Mouse (Mus musculus) spleen, embryonic (tissue): ENCODE results near the gene Klk1b4.
"Not testable (repeated sequence)": the region's sequence is repeated elsewhere in the genome, so short reads cannot be mapped to it uniquely, and the experiment has no call there.

ENCODE experiments used
- CTCF ChIA-PET: fragments of 350-600 bp; sonication (Branson Sonifier 250); formaldehyde crosslinking; loops from one replicate; lab custom pipeline; 2022; lab: Charles Lee

Gene Klk1b4

DNA sequence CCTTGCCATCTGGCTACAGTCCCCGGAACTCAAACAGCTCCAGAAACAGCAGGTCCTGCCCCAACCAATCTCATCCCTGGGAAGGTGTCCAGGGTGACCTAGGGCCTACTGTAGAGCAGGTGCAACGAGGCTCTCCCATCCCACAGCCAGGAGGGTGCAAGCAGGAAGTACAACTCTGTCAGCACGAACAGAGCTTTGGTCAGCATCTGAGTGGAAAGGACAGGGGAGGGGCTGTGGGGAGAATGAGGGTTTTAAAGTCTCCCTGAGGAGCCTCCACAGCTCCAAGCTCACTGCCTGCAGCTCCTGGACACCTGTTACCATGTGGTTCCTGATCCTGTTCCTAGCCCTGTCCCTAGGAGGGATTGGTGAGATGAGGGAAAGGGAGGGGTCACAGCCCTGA lies at the start of gene Klk1b4:
Klk1b4 (plus strand) TSS at position 301 of the 400 bp plus-strand sequence.
- CTCF ChIA-PET = not testable (repeated sequence)

- CTCF ChIA-PET = no interaction called here
Measured at GRCm38 (mm10) chr7:44179299-44180045, 27.8 kb upstream of the Klk1b4 start.

GRCm38 (mm10) chr7:44186516-44186915 lies 20.7 kb upstream of the Klk1b4 start:
- CTCF ChIA-PET = not testable (repeated sequence)

GRCm38 (mm10) chr7:44187936-44188335 lies 19.3 kb upstream of the Klk1b4 start, which contains the start of gene Klk1b24:
Gene Klk1b24, plus strand, starts transcription at chr7:44188236.
- CTCF ChIA-PET = not testable (repeated sequence)

DNA sequence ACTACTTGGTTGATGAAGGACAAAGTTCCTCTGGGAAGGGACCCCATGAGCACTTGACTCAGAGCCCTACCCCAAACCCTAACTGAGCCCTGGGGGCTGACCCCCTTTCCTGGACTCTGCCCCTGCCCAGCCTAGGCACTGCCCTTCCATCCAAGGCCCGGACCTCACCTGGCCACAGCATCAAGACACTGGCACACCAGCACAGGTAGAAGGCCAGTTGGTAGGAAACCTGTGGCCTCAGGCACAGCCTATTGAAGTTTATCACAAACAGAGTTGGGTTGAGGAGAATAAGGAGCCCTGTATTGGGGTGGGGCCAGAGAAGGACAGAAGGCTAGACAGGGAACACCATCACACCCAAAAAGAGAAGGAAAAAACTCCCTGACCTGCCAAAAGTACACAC lies 13.8 kb upstream of the Klk1b4 start:
- CTCF ChIA-PET = not testable (repeated sequence)

GRCm38 (mm10) chr7:44197891-44198290 lies 9.3 kb upstream of the Klk1b4 start, which contains the start of gene Klk1b3:
Gene Klk1b3, plus strand, starts transcription at chr7:44198191.
- CTCF ChIA-PET = no interaction called here

DNA sequence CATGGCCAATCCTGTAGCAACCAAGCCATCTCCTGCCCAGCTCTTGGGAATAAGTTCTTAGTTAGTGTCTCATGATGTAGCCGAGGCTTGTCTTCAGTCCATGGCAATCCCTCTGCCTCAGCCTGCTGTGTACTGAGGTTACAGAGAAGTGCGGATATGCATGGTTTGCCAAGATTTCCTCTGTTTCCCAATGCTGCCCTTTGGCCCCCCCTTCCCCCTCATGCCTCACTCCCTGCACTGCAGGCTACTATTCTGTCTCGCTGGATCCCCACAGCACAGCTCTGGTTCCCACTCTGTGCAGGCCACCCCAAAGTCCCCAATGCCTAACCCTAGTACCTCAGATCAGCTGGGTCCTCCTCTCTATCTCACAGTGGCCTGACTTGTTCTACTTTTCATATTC lies 1.1 kb downstream of the Klk1b4 start:
- CTCF ChIA-PET = no interaction called here

- CTCF ChIA-PET = no interaction called here
Measured at GRCm38 (mm10) chr7:44215645-44216044, 8.4 kb downstream of the Klk1b4 start, which contains the start of gene Klk1b5. Gene Klk1b5, plus strand, starts transcription at chr7:44215945.

DNA sequence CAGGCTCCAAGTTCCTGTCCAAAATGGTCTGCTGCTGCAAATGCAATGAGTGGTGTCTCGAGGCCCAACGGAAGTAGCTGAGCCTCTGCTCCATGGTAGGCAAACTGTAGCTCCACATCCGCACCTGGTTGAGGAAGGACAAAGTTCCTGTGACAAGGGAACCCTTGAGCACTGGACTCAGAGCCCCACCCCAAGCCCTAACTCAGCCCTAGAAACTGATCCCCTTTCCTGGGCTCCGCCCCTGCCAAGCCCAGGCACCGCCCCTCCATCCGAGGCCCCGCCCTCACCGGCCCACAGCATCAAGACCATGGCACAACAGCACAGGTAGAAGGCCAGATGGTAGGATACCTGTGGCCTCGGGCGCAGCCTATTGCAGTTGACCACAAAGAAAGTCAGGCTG lies 14.4 kb downstream of the Klk1b4 start:
- CTCF ChIA-PET = interaction anchor here (0.6 kb wide), 1 partner anchor 39 kb away, joined by 3 read pairs; no protein-coding TSS in a partner anchor

GRCm38 (mm10) chr7:44222335-44222734 lies 15.1 kb downstream of the Klk1b4 start:
- CTCF ChIA-PET = not testable (repeated sequence)

- CTCF ChIA-PET = no interaction called here
Measured at GRCm38 (mm10) chr7:44225076-44225475, 17.8 kb downstream of the Klk1b4 start, which contains the start of gene Klk1. Gene Klk1, plus strand, starts transcription at chr7:44225360.

GRCm38 (mm10) chr7:44235909-44236308 lies 28.7 kb downstream of the Klk1b4 start, which contains the start of gene Gm36864:
Gene Gm36864, plus strand, starts transcription at chr7:44236177.
- CTCF ChIA-PET = no interaction called here

DNA sequence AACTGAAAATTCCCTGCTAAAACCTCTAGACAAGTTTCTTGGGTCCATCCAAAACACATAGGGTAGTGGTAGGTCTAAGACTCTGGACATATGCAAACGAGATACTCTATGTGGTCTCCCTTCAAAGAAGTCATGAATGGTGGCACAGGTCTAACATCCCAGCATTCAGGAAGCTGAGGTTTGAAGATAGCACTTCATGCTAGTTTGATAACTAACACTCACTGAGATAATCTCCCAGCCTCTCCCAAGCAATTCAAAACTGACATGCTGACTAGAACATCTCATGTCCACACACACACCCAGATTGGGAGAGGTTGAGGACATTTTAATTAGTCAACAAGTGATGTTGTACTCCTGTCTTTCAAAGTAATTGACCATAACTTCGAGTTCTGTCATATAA lies 32.7 kb downstream of the Klk1b4 start:
- CTCF ChIA-PET = no interaction called here

GRCm38 (mm10) chr7:44240712-44241111 lies 33.5 kb downstream of the Klk1b4 start:
- CTCF ChIA-PET = no interaction called here

DNA sequence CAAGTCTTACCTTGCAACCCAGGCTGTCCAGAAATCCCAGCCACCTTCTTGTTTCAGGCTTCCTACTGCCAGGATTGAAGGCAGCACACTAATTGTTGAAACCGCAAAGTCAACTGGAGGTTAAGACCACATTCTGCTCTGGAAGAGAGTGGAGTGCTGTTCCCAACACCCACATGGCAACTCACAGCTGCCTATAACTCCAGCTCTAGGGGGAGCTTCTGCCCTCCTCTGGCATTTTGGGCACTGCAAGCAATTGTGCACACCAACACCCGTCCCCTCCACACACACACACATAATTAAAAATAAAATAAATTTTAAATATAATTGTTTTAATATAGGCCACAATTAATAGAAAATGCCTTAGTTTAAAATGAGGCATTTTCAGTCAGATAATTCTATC lies 33.9 kb downstream of the Klk1b4 start:
- CTCF ChIA-PET = no interaction called here

DNA sequence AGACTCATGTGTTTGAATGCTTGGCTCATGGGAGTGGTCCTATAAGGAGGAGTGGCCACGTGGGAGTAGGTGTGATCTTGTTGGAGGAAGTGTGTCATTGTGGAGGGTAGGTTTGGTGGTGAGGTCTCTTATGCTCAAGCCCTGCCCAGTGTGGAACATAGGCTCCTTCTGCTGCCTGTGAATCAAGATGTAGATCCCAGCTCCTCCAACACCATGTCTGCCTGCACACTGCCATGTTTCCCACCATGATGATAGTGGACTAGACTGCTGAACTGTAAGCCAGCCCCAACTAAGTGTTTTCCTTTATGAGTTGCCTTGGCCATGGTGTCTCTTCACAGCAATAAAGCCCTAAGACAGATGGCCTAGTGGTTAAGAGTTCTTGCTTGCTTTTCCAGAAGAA lies 36.8 kb downstream of the Klk1b4 start:
- CTCF ChIA-PET = interaction anchor here (0.6 kb wide), 1 partner anchor 131 kb away, joined by 5 read pairs; no protein-coding TSS in a partner anchor

DNA sequence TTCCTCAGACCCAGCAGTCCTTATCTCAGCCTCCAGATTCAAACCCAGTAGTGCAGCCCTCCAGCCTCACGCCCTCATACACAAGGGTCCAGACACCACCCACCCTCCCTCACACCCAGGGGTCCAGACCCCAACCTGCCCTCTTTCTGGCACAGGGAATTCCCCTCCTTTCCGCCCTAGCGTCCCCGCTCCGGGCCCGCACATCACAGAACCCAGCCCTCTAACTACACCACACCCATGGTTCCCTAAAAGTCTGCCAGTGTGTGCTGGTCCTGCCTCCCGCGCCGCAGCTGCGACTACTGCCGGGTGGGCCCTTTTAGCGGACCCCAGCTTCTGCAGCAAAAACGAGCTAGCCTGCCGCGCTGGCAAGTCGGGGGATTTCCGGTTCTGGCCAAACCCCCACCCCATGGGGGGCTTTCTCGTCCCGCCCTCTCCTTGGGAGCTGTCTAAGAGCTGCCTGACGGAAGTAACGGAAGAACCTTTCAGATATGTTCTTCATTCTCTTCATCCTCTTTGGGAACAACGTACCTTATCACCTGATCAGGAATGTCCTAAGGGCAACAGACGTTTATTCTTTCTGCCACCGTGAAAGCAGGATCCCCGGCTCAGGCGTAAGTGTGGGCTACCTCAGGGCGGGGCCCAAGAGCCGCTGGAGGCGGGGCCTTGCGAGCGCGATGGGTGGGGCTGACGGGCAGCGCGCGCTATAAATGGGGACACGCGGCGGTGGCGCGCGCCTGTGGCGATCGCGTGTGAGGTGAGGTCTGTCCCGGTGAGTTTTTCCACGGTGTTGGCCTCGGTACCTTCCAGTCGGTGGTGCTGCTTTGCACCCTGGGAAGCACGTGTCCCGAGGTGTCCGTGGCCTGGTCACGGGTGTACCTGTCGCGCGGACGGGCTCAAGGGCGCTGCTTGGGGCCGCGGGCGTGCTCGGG lies 39.1 kb downstream of the Klk1b4 start, which contains the start of the genes 1700028J19Rik and 2410002F23Rik:
1700028J19Rik (minus strand) TSS at position 641 of the 929 bp plus-strand sequence.
2410002F23Rik (plus strand) TSS at position 668 of the 929 bp plus-strand sequence.
- CTCF ChIA-PET = interaction anchor here (0.7 kb wide), 1 partner anchor 986 kb away, joined by 6 read pairs; no protein-coding TSS in a partner anchor

GRCm38 (mm10) chr7:44246984-44247470 lies 39.8 kb downstream of the Klk1b4 start:
- CTCF ChIA-PET = interaction anchor here (0.7 kb wide), 1 partner anchor 985 kb away, joined by 6 read pairs; no protein-coding TSS in a partner anchor

- CTCF ChIA-PET = no interaction called here
Measured at GRCm38 (mm10) chr7:44247971-44248370, 40.7 kb downstream of the Klk1b4 start.

DNA sequence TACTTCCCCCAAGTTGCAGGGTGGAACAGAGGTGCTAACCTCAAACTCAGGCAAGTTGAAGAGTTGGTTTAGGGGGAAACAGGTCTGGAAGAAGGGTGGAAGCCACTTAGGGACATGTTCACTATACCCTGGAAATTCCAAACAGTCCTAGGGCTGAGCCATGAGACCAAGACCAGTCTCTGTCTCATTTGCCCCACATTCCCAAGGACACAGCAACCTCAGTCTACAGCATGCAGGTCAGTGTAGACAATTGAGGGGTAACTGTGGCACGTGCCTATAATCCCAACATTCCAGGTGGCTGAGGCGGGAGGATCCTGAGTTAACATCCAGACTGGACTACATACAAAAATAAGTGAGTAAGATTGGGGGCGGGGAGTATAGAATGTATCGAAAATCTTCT lies 42.0 kb downstream of the Klk1b4 start:
- CTCF ChIA-PET = no interaction called here

- CTCF ChIA-PET = not testable (repeated sequence)
Measured at GRCm38 (mm10) chr7:44250732-44251275, 43.6 kb downstream of the Klk1b4 start.
